Mouse (Mus musculus): Measurements from ENCODE around the gene Ubash3a.

DNA sequence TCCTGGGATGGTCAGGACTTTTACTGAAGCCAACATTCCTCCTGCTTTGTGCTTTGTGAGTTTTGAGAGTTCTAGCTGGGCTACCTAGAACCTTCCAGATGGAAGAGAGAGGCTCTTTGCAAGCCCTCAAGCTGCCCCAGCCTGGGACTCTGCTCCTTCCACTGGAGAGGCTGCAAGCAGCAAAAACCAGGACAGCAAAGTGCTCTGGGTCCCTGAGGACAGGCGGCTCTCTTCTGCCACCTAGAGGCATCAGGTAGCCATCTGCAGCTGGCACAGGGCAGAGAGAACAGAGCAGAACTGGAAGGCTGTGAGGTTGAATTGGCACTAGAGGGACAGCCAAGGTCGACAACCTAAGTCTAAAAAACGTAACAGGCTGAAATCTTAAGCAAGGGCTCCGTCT lies 20.3 kb upstream of the Ubash3a start:
- peak; percentile 85 for TF ChIP-seq CTCF (IDR thresholded peaks at IDR 0.05; ENCODE audit: insufficient read depth, low read depth, low read length)
- no peak for TF ChIP-seq POLR2A (IDR thresholded peaks at IDR 0.05; ENCODE audit: insufficient read depth, low read depth, low read length)

Data from olfactory bulb, adult 2 months (tissue).